Mouse (Mus musculus) left cerebral cortex, adult 18-20 months (tissue): ENCODE data around the gene Fgfbp1. TPM values are rescaled to one million over a fixed set of nuclear protein-coding genes. Genes with fewer than 3 reads are reported as not detected.

Experiments
- DNase-seq, 2 experiments: peaks; one replicate each; pipeline ENCODE4 v3.0.0; 2021 to 2022; ENCODE audit warnings: low spot score in 2 of 2, mixed read lengths in 1 of 2
- long read RNA-seq, 2 experiments: library from polyadenylated mRNA; stranded (forward); transcript quantifications; one replicate each; pipeline ENCODE4 v2.0.0; 2021
- total RNA-seq, 2 experiments: library from RNA; stranded (reverse); gene quantifications; 2 replicates each; pipeline ENCODE4 v1.2.3; 2021

Fgfbp1 gene
- total RNA-seq = 1 to 10 TPM; 3.9 to 4.2 TPM
- long read RNA-seq, experiment 1, transcript Fgfbp1-201 (2 exons, 1,161 nt) = major isoform, 6 of 8 reads
- long read RNA-seq, experiment 1, partial matches to known transcripts = 0 of 8 reads
- long read RNA-seq, experiment 1, other reads (novel, unspliced or antisense) = 1 of 8 reads
- long read RNA-seq, experiment 2, transcript Fgfbp1-201 (2 exons, 1,161 nt) = major isoform, 6 of 6 reads
- long read RNA-seq, experiment 2, partial matches to known transcripts = 0 of 6 reads
- long read RNA-seq, experiment 2, other reads (novel, unspliced or antisense) = 0 of 6 reads

DNA sequence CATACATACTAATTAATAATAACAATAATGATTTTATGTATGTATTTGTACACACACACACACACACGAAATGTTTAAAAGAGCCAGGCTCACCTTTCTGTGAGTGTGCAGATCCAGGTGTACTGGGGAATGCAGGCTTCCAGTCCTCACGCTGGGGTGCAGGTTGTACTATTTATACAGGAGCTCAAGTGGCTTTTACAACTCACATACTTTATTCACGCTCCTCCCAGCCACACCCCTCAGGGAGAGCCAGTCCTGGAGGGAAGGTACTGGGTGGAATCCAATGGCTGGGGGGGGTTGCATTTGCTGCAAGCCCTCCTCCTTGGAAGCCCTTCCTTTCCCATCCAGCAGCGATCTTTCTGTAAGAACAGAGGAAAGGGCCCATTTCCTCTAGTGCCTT lies at the start of gene Fgfbp1:
Gene Fgfbp1 (minus strand): TSS at position 160 of the 400 bp plus-strand sequence.
- no peak for DNase-seq

DNA sequence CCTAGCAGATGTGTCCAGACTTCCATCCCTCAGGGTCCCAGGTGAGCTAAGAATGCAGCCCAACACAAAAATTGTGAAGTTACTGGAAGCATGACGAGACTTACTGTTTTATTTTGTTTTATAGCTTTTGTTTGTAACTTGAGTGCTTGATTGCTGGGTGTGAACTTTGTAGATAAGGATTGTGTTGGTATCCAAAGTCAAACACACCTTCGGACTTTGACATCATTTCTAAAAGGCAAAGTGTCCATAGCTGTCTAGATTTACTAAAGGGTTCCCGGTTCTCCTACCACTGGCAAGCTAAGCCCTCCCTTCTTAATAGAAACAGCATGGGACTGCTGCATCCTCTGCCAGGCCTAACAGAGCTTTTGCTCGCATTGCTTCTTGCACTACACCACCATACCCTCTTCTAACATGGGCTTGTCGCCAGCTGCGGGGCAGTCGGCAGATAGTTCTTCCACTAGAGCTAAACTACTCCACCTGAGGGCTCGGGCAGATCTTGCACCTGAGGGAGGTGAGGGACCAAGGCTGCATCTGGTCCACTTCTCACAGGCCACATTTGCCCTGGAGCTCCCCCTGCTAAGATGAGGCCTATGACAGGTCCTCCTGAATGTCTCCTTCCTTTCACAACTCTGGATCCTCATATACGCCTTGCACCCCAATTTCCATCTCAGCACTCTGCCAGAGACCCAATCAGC lies 16.9 kb upstream of the Fgfbp1 start:
- DNase-seq = no peak

DNA sequence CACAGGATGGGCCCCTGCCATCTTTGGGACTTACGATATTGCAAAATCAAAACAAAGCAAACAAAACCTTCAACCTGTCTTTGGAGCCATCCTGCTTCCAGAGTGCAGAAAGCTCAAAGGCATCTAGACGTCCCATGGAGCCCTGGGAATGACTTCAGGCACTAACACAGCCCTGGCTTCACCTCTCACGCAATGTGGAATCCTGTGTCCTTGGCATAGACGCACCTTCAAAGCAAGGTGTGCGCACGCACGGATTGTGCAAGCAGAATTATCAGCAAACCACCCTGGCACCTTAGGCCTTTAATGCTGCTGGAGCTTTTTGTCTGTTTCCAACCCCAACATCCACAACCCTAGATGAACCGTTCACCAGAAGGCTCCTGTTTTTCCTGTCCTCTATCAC lies 16.0 kb upstream of the Fgfbp1 start:
- no peak for DNase-seq

DNA sequence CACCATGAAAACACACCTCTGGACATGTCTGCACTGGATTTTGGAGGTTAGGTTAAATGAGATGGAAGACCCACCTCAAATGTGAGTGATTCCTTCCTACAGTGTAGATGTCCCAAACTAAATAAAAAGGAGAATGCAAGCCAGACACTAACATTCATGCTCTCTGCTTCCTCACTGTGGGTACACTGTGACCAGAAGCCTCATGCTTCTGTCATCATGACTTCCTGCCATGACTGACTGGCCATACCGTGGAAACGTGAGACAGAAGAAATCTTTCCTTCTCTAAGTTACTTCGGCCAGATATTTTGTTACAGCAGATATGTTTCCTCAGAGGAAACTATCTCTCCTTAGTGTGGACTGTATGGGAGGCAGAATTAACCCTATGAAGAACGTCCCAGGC lies 14.6 kb upstream of the Fgfbp1 start:
- DNase-seq = no peak

DNA sequence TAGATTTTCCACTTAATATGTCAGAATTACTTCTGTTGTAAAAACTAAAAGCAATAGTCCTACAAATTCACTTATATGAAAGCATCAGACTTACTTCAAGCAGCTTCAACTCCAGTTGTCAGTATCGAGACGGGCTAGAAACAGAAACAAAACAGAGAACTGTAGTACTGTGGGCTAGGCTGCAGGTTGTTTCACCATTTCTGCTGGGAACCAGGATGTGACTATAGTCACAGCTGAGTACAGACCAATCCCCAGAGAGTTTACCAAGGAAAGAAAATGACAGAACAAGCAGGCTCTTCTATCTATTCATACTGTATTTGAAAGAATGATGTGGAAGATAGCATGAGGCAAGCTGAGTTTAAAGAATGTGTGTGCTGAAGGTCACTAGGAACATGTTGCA lies 13.4 kb upstream of the Fgfbp1 start:
- DNase-seq = no peak

DNA sequence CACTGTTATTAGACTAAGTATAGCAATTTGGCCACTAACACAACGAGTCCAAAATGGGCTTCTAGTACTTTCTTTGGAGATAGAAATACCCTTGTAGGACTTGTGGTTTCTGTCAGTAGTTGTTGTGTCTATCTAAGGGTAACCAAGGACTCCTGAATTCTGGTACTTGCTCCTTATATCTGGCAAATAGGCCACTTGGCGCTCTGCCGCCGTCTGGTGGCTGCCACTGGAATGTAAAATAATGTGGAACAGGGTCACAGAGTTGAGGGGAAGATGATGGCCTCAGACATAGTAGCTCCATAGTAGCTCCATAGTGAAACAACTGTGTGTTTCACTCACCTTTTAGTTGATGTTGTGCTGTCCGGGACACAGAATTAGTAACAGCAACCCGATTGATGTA lies 8.7 kb upstream of the Fgfbp1 start:
- peak; percentile 13 to 37 for DNase-seq

DNA sequence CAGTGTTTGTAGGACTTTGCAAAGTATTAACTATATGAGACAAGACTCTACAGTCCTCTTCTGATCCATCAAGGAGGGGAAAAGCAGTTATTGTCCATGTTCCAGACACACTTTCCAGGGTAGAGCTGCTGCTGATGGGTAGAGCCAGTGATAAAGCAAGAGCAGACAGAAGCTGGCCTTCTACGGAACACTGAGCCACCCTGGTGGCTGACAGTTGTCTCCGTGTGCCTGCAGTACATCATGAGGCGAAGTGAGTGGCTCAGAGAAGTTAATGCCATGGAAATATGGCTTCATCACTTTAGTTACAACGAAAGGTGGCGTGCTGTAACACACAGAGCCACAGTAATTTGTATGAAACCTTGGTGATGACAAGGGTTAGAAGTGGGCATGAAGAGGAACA lies 7.4 kb upstream of the Fgfbp1 start:
- DNase-seq = no peak

DNA sequence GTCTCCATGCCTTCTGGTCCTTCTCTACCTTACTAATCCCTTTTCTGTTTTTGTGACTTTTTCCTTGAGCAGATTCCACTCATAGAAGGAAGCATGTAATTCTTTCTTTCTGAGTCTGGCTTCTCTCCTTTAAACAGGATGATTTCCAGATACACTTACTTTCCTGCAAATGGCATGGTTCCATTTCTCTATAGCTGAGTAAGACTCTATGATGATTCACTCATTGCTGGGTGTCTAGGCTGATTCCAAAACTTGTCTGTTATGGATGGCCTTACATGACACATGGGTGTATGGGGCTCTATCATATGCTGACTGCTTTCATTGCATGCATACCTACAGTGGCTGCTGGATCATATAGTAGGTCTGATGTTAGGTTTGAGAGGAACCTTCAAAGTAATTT lies 4.6 kb upstream of the Fgfbp1 start:
- DNase-seq = no peak

DNA sequence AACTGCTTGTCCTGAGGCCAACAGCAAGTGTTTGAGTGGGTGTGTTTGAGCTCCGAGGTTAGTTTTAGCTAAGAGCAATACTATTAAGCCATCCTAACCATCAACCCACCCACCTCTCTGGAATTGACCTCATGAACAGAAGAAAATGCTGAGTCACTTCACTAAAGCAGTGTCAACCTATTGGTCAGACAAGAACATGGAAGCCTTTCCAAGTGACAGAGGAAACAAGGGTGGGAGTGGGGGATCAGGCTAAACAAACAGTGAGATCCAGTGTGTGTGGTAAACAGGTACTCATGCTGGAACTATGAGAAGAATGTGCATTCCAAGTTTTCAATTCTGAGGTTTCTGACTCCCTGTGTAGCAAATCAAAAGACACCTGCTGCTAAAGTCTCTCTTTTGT lies 1.3 kb upstream of the Fgfbp1 start:
- DNase-seq = no peak

DNA sequence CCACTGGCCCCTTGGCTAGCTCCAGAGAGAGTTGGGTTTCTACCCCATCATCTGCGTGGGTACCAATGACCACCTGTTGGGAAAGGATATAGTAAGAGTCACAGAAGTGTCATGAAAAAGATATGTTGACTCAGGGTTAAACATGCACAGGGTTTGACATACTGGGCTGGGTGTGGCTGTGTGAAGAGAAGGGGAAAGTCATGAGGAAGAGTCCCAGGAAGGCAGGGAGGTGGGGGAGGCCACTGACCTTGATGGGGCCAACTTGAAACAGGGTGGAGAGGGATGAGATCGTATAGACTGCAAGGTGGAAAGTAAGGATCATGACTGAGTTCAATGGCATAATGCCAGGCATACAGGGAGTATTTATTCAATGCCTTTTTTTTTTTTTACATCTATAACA lies 1.2 kb downstream of the Fgfbp1 start:
- no peak for DNase-seq

DNA sequence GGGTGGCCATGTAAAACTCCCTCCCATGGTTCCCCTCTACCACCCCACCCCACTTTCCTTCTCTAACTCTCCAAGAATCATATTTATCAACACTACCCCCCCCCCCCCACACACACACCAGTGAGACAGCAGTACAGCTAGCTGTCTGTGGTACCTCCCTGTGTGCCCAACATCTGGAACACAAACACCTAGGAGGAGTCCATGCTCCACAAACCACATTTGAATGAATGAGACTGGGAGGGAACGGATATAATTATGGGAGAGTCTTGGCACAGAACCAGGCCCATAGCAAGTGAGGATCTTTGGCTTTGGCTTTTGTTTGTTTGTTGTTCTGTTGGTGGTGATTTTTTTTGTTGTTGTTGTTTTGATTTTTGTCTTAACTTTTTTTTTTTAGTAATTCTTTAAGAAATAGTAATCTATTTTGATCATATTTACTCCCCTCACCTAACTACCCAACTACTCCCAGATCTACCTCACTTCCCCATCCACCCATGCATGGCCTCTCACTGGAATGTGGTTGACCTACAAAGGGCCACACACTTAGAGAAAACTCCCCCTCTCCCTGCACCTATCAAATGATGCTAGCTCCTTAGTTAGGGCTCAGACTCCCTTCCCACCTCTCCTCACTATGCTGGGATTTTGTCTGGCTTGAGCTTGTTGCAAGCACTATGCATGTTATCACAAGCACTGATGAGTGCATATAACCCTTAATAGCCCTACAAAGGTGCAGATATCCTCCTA lies 4.6 kb downstream of the Fgfbp1 start:
- no peak for DNase-seq

DNA sequence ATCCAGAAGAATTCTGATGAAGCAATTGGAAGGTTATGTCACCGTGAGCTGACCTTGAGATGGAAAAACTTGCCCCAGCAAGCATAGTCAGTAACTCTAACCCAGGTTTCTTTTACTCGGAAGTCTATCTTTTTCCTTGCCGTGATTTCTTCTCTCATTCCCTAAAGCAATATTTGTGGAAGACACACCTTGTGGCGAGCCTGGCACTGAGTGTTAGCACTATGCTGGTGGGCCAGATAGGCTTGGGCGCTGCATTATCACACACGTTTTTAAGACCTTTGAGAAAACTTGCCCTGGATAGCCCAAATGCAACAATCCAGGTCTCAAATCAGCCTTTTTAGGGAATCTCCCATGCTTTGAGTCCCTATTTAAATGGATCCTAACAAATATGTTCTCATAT lies 7.4 kb downstream of the Fgfbp1 start:
- no peak for DNase-seq

DNA sequence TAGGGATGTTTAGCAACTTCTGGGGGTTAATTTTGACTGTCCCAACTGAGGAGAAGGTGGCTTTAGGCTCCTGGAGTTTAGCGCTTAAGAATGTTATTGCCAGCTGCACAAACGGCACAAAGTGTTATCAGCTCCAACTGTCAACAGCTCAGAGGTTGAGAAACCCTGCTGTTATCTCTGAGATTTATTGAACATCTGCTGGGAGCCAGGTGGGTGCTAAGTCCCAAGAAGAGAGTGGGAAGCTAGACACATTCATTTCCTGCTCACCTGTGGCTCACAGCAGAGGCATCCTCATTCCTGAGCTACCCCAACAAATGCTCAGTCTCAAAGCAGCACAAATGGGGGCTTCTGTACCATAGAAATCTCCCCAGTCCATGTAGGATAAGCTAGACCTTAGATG lies 10.4 kb downstream of the Fgfbp1 start:
- no peak for DNase-seq

DNA sequence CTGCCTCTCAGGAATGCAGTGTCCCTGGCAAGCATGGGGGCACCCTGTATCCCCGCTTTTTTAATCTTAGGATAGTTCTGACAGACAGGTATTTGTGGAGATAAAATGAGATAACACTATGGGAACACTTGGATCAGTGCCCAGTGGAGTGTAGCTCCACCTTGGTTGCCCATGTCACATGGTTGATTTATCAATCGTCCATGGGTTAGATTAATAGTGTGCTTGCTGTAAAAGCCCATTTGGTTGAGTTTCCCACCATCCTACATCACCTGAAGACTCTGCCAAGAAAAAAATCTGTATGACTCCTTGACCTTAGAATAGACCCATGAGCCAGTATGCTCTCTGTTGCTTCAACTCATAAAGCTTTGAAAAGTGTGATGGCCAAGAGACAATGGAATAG lies 11.0 kb downstream of the Fgfbp1 start:
- no peak for DNase-seq

DNA sequence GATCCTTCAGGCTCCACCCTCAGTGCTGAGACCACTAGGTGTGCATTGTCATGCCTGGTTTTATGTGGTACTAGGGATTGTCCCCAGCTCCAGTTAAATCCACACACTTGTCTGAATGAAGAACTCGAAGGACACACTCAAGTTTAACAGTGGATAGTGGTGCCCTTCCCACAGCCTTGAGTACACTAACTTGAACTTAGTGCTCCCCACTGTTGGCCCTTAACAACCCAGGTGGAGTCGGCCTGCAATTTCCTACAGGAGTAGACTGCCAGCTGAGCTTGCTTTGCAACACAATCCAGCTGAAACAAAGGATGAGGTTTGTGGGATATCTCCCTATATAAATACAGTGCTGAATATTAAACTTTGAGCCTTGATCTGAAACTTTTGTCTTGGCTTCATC lies 12.9 kb downstream of the Fgfbp1 start:
- DNase-seq = no peak

DNA sequence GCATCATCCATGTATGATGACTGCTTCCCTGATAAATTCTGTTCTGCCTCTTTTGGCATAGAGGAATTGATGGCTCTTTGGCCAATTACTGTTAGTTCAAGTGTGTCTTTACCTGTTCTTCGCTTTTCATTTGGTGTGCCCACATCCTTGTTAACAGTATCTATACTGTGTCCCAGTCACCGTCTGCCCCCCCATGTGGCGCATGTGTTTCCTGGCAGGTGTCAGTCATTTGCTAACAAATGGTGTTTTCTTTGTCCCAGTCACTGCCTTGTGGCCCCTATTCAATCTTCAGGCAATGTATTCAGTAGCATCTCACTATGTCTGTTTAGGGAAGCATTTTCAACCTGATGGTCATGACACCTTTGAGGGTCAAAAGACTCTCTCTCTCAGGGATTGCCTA lies 20.5 kb downstream of the Fgfbp1 start:
- DNase-seq = no peak

DNA sequence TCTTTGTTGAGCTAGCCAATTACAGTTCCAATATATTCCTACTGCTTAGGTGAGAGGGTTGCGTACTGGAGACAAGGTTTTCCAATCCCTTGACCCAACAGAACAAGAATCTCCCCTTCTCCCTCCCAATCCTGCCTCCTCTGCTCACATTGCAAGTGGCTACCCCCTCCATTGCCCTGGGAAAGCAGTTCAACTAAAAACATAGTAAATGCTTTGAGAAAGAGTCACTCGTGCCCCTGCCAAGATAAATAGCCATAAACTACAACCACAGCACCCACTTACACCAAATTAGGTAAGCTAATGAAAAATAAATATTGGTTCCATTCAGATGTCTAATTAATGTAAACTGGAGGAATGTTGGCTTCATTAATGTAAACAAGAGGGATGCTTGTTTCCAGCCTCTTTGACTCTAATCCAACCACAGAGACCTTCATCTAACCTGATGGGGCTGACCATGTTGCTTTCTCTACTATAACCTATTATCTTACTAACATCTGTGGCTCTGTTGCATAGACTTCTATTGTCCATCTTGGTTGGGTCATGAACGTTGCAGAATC lies 21.6 kb downstream of the Fgfbp1 start:
- DNase-seq = no peak

DNA sequence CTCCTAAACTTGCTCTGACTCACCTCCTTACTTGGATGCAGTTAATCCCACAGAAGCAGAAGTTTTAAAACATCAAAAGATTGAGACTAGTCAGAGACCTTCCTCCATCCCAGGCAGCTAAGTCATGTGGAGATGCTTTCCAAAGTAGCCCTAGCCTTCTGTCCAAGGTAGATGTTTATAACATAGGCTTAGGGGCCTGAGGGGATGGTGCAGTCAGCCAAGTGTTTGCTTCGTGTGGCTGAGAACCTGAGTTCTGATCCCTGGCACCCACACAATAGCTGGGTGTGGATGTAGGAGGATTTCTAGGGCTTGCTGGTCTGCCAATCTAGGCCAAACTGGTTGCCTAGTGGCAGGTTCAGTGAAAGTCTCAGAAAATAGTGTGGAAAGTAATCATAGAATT lies 28.3 kb downstream of the Fgfbp1 start:
- DNase-seq = no peak

DNA sequence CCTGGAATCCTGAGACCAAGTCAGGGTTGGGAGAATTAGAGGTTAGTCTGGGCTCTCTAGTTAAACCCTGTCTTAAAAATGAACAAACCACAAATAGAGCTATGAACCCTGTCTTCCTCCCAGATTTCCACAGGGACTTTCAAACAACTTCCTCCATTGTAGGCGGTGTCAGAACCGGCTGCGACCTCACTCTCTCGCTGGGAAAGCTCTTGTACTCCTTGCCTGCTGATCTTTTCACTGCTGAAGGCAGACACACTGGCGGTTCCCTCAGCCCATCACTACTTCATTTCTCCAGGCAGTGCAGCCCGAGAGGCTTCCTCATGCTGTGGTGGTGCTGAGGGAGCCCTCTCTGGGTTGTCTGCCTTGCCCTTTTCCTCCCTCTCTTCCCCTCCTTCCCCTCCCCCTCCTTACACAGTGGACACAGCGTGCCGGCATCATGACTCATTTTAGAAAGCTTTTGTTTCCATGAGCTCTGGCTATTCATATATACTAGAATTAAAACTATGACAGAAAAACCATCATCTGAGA lies 32.8 kb downstream of the Fgfbp1 start:
- peak in 1 of 2 experiments; percentile 2 for DNase-seq

DNA sequence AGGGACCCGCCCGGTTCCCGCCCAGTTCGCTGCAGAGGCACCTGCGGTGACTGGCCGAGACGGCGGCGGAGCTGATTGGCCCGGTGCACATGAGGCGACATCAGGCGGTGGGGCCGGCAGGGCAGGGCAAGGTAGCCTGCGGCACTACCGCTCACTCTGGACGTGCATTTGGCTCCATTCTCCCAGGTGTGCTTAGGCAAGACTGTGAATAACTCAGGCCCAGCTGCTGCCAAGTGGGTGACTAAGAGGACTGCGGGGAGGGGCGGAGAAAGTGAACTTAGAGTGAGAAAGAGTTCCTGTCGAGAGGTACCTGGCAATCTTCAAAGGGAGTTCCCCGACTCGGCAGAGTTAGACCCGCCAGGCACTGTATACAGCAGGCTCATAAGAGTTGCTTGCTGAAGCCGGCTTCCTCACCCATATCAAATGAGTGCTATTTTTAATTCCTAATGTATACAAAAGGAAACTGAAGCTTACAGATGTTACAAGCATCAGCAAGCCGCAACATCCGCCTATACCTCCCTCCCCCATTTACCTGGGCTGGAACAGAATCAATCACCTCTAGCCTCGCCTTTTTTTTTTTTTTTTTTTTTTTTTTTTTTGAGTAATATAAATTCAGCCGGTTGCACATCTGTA lies 33.4 kb downstream of the Fgfbp1 start:
- peak; percentile 11 to 17 for DNase-seq

DNA sequence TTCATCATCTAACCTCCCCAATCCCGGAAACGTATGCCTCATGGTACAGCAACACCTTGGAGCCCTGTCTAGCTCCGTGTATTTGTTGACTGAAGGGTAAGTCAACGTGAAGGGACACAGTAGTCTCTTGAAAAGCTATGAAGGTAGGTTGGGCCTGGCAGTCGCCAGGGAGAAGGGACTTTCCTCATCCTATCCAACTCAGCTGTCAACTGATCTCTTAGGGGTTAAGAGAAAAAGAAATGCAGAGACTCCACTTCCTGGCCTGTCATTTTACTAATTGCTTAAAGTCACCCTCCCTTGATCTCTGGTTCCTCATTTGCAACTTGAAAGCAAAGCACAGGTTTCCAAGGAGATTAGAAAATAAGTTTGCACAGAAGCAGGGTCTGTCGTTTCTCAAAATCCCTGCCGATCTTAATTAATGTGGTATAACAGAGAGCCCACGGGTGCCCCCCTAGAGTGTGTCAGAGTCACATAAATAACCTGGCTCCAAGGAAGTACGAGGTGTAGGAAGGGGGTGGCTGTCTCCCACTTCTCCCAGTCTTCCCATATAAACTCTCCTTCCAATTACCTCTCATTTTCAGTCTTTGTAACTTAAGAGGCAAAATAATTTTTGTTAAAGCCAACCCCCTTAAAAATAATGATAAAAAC lies 34.1 kb downstream of the Fgfbp1 start:
- DNase-seq = no peak
